Mouse (Mus musculus) bone marrow, adult 2 months (tissue): ENCODE results near the gene Gm11937.
"Not testable (repeated sequence)": the region's sequence is repeated elsewhere in the genome, so short reads cannot be mapped to it uniquely, and the experiment has no call there.

ENCODE experiments used
- CTCF ChIP-seq: fragments of 200-500 bp; IDR thresholded peaks from 2 replicates; pipeline ENCODE4 v1.5.1; 2011; ENCODE audit warnings: low read length, control low read depth; ENCODE audit not compliant: control insufficient read depth, insufficient read depth
- POLR2A ChIP-seq: fragments of 200-500 bp; IDR thresholded peaks from 2 replicates; pipeline ENCODE4 v1.6.1; 2011; ENCODE audit warnings: low read depth, mild to moderate bottlenecking, control low read depth, low read length, borderline replicate concordance; ENCODE audit not compliant: control insufficient read depth

DNA sequence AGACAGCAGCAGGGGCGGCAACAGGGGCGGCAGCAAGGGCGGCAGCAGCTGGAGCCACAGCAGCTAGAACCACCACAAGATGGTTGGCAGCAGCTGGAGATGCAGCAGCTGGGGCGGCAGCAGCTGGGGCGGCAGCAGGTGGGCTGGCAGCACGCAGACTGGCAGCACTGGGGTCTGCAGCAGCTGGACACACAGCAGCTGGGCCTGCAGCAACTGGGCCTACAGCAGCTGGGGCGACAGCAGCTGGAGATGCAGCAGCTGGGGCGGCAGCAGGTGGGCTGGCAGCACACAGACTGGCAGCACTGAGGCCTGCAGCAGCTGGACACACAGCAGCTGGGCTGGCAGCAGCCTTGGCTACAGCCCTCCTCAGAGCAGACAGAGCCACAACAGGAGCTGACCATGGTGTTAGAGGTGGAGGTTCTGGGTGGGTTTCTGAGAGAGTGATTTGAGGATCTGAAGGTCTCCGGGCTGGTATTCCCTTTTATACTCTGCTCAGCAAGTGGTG, 33.7 kb upstream of the Gm11937 start, which contains the start of gene Krtap4-7:
- not testable (repeated sequence) for TF ChIP-seq CTCF, POLR2A
